Mouse (Mus musculus): Measurements from ENCODE around the gene Gm15517. TPM values are rescaled to one million over a fixed set of nuclear protein-coding genes. Genes with fewer than 3 reads are reported as not detected.
"Not testable (repeated sequence)": the region's sequence is repeated elsewhere in the genome, so short reads cannot be mapped to it uniquely, and the experiment has no call there.

The Gm15517 gene
- polyA plus RNA-seq, 1 experiment from 2014 or later = not detected

DNA sequence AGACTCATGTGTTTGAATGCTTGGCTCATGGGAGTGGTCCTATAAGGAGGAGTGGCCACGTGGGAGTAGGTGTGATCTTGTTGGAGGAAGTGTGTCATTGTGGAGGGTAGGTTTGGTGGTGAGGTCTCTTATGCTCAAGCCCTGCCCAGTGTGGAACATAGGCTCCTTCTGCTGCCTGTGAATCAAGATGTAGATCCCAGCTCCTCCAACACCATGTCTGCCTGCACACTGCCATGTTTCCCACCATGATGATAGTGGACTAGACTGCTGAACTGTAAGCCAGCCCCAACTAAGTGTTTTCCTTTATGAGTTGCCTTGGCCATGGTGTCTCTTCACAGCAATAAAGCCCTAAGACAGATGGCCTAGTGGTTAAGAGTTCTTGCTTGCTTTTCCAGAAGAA is 17.2 kb upstream of the Gm15517 start:
- no peak overlapping the region for H3K9ac ChIP-seq (replicated peaks; ENCODE audit: low read depth, low read length)
- peaks cover 16% of the 10 kb centered on the region; the same call in 1 of the 2 replicates for H3K4me1 ChIP-seq (ENCODE audit: control insufficient read depth, insufficient read depth, low read length)
- no peaks in the 10 kb centered on the region for H3K27me3 ChIP-seq (ENCODE audit: control insufficient read depth, insufficient read depth, low read length)
- no peak for ATAC-seq (ENCODE audit: insufficient number of reproducible peaks, insufficient read depth, low FRiP score, low read depth)
- H3K4me2 ChIP-seq (replicated peaks; ENCODE audit: low read depth, low read length) = no peak overlapping the region
- no peak overlapping the region for H3K27ac ChIP-seq (ENCODE audit: low read length)
- H3K36me3 ChIP-seq (ENCODE audit: control insufficient read depth, insufficient read depth, low read length) = peaks cover 9% of the 10 kb centered on the region; the same call in 1 of the 2 replicates
- no peaks in the 10 kb centered on the region for H3K9me3 ChIP-seq (ENCODE audit: control insufficient read depth, low read depth, low read length)
- WGBS = 53% methylated on average over 1 of the region's 1 CpGs
- H3K4me3 ChIP-seq (ENCODE audit: low read depth, low read length) = no peak overlapping the region

DNA sequence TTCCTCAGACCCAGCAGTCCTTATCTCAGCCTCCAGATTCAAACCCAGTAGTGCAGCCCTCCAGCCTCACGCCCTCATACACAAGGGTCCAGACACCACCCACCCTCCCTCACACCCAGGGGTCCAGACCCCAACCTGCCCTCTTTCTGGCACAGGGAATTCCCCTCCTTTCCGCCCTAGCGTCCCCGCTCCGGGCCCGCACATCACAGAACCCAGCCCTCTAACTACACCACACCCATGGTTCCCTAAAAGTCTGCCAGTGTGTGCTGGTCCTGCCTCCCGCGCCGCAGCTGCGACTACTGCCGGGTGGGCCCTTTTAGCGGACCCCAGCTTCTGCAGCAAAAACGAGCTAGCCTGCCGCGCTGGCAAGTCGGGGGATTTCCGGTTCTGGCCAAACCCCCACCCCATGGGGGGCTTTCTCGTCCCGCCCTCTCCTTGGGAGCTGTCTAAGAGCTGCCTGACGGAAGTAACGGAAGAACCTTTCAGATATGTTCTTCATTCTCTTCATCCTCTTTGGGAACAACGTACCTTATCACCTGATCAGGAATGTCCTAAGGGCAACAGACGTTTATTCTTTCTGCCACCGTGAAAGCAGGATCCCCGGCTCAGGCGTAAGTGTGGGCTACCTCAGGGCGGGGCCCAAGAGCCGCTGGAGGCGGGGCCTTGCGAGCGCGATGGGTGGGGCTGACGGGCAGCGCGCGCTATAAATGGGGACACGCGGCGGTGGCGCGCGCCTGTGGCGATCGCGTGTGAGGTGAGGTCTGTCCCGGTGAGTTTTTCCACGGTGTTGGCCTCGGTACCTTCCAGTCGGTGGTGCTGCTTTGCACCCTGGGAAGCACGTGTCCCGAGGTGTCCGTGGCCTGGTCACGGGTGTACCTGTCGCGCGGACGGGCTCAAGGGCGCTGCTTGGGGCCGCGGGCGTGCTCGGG is 14.9 kb upstream of the Gm15517 start, which contains the start of the genes 1700028J19Rik and 2410002F23Rik:
Gene 1700028J19Rik (minus strand): TSS at position 641 of the 929 bp plus-strand sequence.
Gene 2410002F23Rik (plus strand): TSS at position 668 of the 929 bp plus-strand sequence.
- peak within 1 kb of the TSS; percentile 84 for H3K4me2 ChIP-seq (replicated peaks; ENCODE audit: low read depth, low read length)
- ATAC-seq (ENCODE audit: insufficient number of reproducible peaks, insufficient read depth, low FRiP score, low read depth) = peak; percentile 81
- H3K4me1 ChIP-seq (ENCODE audit: control insufficient read depth, insufficient read depth, low read length) = peaks cover 16% of the 10 kb centered on the region; the same call in 1 of the 2 replicates
- no peaks in the 10 kb centered on the region for H3K27me3 ChIP-seq (ENCODE audit: control insufficient read depth, insufficient read depth, low read length)
- peak within 1 kb of the TSS; percentile 93 for H3K27ac ChIP-seq (ENCODE audit: low read length)
- peak within 1 kb of the TSS; percentile 87 for H3K9ac ChIP-seq (replicated peaks; ENCODE audit: low read depth, low read length)
- H3K9me3 ChIP-seq (ENCODE audit: control insufficient read depth, low read depth, low read length) = no peaks in the 10 kb centered on the region
- H3K4me3 ChIP-seq (ENCODE audit: low read depth, low read length) = peak within 1 kb of the TSS; percentile 77
- whole genome bisulfite sequencing = under 1% methylated on average over 62 of the region's 62 CpGs
- H3K36me3 ChIP-seq (ENCODE audit: control insufficient read depth, insufficient read depth, low read length) = peaks cover 30% of the 10 kb centered on the region

DNA sequence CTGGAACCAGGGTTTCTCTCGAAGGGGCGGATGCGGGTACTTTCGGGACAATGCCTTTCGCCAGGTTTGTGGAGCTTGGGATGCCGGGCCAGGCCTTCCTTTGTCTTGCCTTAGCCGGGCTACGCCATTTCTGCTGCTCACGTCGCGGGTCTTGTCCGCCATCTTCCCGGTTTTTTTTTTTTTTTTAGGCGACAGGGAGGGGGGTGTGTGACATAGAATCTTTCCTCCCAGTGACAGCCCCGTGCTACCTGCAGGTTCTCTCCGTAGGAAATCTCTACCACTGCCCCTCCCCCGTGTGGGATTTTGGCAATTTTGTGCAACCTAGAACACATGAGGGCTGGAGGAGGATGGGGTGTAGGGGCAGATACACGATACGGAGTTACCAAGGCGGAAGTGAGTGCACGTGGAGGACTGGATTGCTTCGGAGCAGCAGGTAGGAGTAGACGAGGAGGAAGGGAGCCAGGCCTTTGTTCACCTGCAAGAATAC is 14.2 kb upstream of the Gm15517 start:
- Histone ChIP-seq H3K27ac (ENCODE audit: low read length) (peak overlapping the region; percentile 93), H3K36me3 (ENCODE audit: control insufficient read depth, insufficient read depth, low read length) (peaks cover 32% of the 10 kb centered on the region), H3K9ac (replicated peaks; ENCODE audit: low read depth, low read length) (peak overlapping the region; percentile 87), H3K4me2 (replicated peaks; ENCODE audit: low read depth, low read length) (peak overlapping the region; percentile 84), H3K9me3 (ENCODE audit: control insufficient read depth, low read depth, low read length) (no peaks in the 10 kb centered on the region), H3K27me3 (ENCODE audit: control insufficient read depth, insufficient read depth, low read length) (no peaks in the 10 kb centered on the region), H3K4me1 (ENCODE audit: control insufficient read depth, insufficient read depth, low read length) (peaks cover 16% of the 10 kb centered on the region; the same call in 1 of the 2 replicates), H3K4me3 (ENCODE audit: low read depth, low read length) (peak overlapping the region; percentile 77)
- ATAC-seq (ENCODE audit: insufficient number of reproducible peaks, insufficient read depth, low FRiP score, low read depth) = peak; percentile 14; the same call in 1 of the 2 replicates
- 0% methylated on average over 22 of the region's 23 CpGs for WGBS

- 78% methylated on average over 2 of the region's 2 CpGs for WGBS
- H3K4me3 ChIP-seq (ENCODE audit: low read depth, low read length) = peak overlapping the region; percentile 77
- no peak overlapping the region; the same call in 1 of the 2 replicates for H3K9ac ChIP-seq (replicated peaks; ENCODE audit: low read depth, low read length)
- peaks cover 42% of the 10 kb centered on the region for H3K36me3 ChIP-seq (ENCODE audit: control insufficient read depth, insufficient read depth, low read length)
- ATAC-seq (ENCODE audit: insufficient number of reproducible peaks, insufficient read depth, low FRiP score, low read depth) = no peak
- H3K9me3 ChIP-seq (ENCODE audit: control insufficient read depth, low read depth, low read length) = no peaks in the 10 kb centered on the region
- H3K4me1 ChIP-seq (ENCODE audit: control insufficient read depth, insufficient read depth, low read length) = peaks cover 16% of the 10 kb centered on the region; the same call in 1 of the 2 replicates
- H3K27ac ChIP-seq (ENCODE audit: low read length) = no peak overlapping the region
- H3K27me3 ChIP-seq (ENCODE audit: control insufficient read depth, insufficient read depth, low read length) = no peaks in the 10 kb centered on the region
- peak overlapping the region; percentile 84 for H3K4me2 ChIP-seq (replicated peaks; ENCODE audit: low read depth, low read length)
Observed at GRCm38 (mm10) chr7:44247971-44248370, 13.3 kb upstream of the Gm15517 start.

- 90% methylated on average over 4 of the region's 4 CpGs for WGBS
- Histone ChIP-seq H3K4me1 (ENCODE audit: control insufficient read depth, insufficient read depth, low read length) (peaks cover 16% of the 10 kb centered on the region; the same call in 1 of the 2 replicates), H3K4me2 (replicated peaks; ENCODE audit: low read depth, low read length) (no peak overlapping the region), H3K9ac (replicated peaks; ENCODE audit: low read depth, low read length) (no peak overlapping the region), H3K9me3 (ENCODE audit: control insufficient read depth, low read depth, low read length) (no peaks in the 10 kb centered on the region), H3K4me3 (ENCODE audit: low read depth, low read length) (no peak overlapping the region), H3K27ac (ENCODE audit: low read length) (no peak overlapping the region), H3K36me3 (ENCODE audit: control insufficient read depth, insufficient read depth, low read length) (peaks cover 44% of the 10 kb centered on the region), H3K27me3 (ENCODE audit: control insufficient read depth, insufficient read depth, low read length) (no peaks in the 10 kb centered on the region)
- ATAC-seq (ENCODE audit: insufficient number of reproducible peaks, insufficient read depth, low FRiP score, low read depth) = no peak
Observed at GRCm38 (mm10) chr7:44249248-44249647, 12.0 kb upstream of the Gm15517 start.

DNA sequence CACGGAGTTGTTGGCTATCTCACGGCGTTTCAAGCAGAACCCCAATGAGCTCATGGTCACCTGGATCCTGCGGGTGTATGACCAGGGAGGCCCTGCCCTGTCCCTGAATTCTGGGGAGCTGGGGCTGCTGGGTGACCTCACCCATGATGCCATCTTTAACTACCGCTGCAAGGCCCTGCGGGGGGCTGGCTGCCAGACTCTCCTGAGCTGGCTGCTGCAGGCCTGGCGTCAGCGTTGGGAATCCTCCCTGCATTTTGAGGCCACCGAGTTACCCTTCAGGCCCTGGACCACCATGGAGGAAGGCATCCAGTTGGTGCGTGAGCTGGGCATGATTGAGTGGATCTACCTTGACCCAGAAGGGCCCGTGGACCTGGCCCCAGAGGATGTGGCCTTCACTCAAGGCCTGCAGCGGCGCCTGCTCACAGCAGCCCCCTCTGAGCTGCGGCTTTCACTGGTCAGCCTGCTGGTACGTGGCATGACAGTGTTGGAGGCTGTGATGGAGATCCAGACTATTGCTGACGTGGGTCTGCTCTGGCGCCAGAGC is 10.4 kb upstream of the Gm15517 start:
- peaks cover 44% of the 10 kb centered on the region for H3K36me3 ChIP-seq (ENCODE audit: control insufficient read depth, insufficient read depth, low read length)

GRCm38 (mm10) chr7:44253023-44253616 is 8.1 kb upstream of the Gm15517 start:
- Histone ChIP-seq H3K9ac (replicated peaks; ENCODE audit: low read depth, low read length) (no peak overlapping the region), H3K4me2 (replicated peaks; ENCODE audit: low read depth, low read length) (no peak overlapping the region), H3K27me3 (ENCODE audit: control insufficient read depth, insufficient read depth, low read length) (no peaks in the 10 kb centered on the region), H3K27ac (ENCODE audit: low read length) (no peak overlapping the region), H3K36me3 (ENCODE audit: control insufficient read depth, insufficient read depth, low read length) (peaks cover 42% of the 10 kb centered on the region), H3K9me3 (ENCODE audit: control insufficient read depth, low read depth, low read length) (no peaks in the 10 kb centered on the region), H3K4me3 (ENCODE audit: low read depth, low read length) (no peak overlapping the region), H3K4me1 (ENCODE audit: control insufficient read depth, insufficient read depth, low read length) (peaks cover 7% of the 10 kb centered on the region; the same call in 1 of the 2 replicates)
- ATAC-seq (ENCODE audit: insufficient number of reproducible peaks, insufficient read depth, low FRiP score, low read depth) = no peak
- 60% methylated on average over 15 of the region's 15 CpGs for WGBS

More for the DNA sequence above, 10.4 kb upstream of the Gm15517 start:
- H3K4me2 ChIP-seq (replicated peaks; ENCODE audit: low read depth, low read length); H3K27ac ChIP-seq (ENCODE audit: low read length); H3K27me3 ChIP-seq (ENCODE audit: control insufficient read depth, insufficient read depth, low read length); H3K9ac ChIP-seq (replicated peaks; ENCODE audit: low read depth, low read length); H3K4me3 ChIP-seq (ENCODE audit: low read depth, low read length); H3K9me3 ChIP-seq (ENCODE audit: control insufficient read depth, low read depth, low read length); ATAC-seq (ENCODE audit: insufficient number of reproducible peaks, insufficient read depth, low FRiP score, low read depth): not testable (repeated sequence)
- H3K4me1 ChIP-seq (ENCODE audit: control insufficient read depth, insufficient read depth, low read length) = peaks cover 11% of the 10 kb centered on the region; the same call in 1 of the 2 replicates
- WGBS = 90% methylated on average over 17 of the region's 17 CpGs

DNA sequence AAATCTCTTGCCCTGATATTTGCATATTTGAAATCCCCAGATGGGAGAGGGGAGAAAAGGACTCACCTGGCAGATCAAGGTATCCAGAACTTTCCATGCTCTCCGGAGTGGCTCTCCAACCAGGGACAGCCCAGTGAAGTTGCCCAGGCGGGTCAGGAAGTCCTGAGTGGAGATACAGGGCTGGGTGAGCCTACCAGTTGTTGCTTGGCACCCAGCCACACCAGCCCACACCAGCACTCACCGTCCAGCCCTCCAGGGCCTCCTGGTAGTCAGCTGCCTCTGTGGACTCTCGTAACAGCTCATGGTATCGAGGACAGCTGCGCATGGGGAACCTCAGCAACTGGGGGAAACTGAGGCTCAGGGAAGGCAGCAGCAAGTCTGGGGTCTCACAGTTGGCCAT is 6.3 kb upstream of the Gm15517 start:
- Histone ChIP-seq H3K36me3 (ENCODE audit: control insufficient read depth, insufficient read depth, low read length) (peaks cover 27% of the 10 kb centered on the region), H3K9ac (replicated peaks; ENCODE audit: low read depth, low read length) (no peak overlapping the region), H3K4me3 (ENCODE audit: low read depth, low read length) (no peak overlapping the region), H3K4me1 (ENCODE audit: control insufficient read depth, insufficient read depth, low read length) (no peaks in the 10 kb centered on the region), H3K27me3 (ENCODE audit: control insufficient read depth, insufficient read depth, low read length) (no peaks in the 10 kb centered on the region), H3K27ac (ENCODE audit: low read length) (no peak overlapping the region), H3K9me3 (ENCODE audit: control insufficient read depth, low read depth, low read length) (no peaks in the 10 kb centered on the region), H3K4me2 (replicated peaks; ENCODE audit: low read depth, low read length) (no peak overlapping the region)
- WGBS = 70% methylated on average over 6 of the region's 6 CpGs
- ATAC-seq (ENCODE audit: insufficient number of reproducible peaks, insufficient read depth, low FRiP score, low read depth) = no peak
